Mouse (Mus musculus) CH12.LX (cell line): ENCODE measurements around the gene March4.

Experiments used
- CTCF ChIP-seq, 2 experiments: IDR thresholded peaks in 1 of 2; conservative IDR thresholded peaks in 1 of 2; 2 replicates each; pipeline ENCODE4 v1.5.1; 2011 to 2012; ENCODE audit warnings: low read depth in 2 of 2, low read length in 2 of 2, improper control_type of control experiment in 1 of 2, inconsistent platforms in 1 of 2, mild to moderate bottlenecking in 1 of 2, moderate library complexity in 1 of 2
- E2F4 ChIP-seq: IDR thresholded peaks from 2 replicates; pipeline ENCODE4 v1.6.1; 2011; ENCODE audit warnings: low read depth, low read length, improper control_type of control experiment; ENCODE audit not compliant: insufficient replicate concordance
- EP300 ChIP-seq: IDR thresholded peaks from 2 replicates; pipeline ENCODE4 v1.6.1; 2011; ENCODE audit warnings: low read length, improper control_type of control experiment
- POLR2A ChIP-seq: IDR thresholded peaks from 2 replicates; pipeline ENCODE4 v1.6.1; 2011; ENCODE audit warnings: low read depth, mild to moderate bottlenecking, improper control_type of control experiment, low read length
- TCF12 ChIP-seq: IDR thresholded peaks from 2 replicates; pipeline ENCODE4 v1.6.1; 2014; ENCODE audit warnings: low read depth, mild to moderate bottlenecking, inconsistent platforms, low read length, improper control_type of control experiment
- UBTF ChIP-seq: IDR thresholded peaks from 2 replicates; pipeline ENCODE4 v1.6.1; 2012; ENCODE audit warnings: low read depth, mild to moderate bottlenecking, inconsistent platforms, low read length, improper control_type of control experiment, moderate library complexity
- ZKSCAN1 ChIP-seq: IDR thresholded peaks from 2 replicates; pipeline ENCODE4 v1.6.1; 2012; ENCODE audit warnings: low read depth, inconsistent platforms, low read length, improper control_type of control experiment, borderline replicate concordance

DNA sequence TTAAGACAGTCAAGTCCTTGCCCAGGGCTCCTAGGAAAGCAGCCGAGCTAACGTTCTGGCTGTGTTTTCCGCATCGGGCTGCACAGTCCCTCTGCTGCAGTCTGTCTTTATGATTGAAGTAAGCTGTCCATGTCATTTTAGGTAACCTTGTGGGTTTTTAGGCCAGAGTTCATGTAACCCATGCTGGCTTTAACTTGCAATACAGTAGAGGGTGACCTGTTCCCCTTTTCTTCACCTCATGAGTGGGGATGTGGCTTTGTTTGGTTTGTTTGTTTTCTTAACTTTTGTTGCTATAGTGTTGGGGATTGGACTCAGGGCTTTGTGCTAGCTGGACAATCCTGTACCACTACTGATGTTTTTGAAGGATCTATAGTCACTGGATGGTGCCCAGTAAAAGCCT, 146.3 kb downstream of the March4 start:
- TF ChIP-seq E2F4 (no peak), EP300 (no peak), CTCF (conservative IDR thresholded peaks at IDR 0.05 in 1 of 2, IDR thresholded peaks at IDR 0.05 in 1 of 2; ENCODE audit: low read depth in 2 of 2, low read length in 2 of 2) (no peak), TCF12 (no peak), POLR2A (no peak), UBTF (no peak), ZKSCAN1 (no peak)
